Mouse (Mus musculus) bone marrow macrophage, adult 2 months (primary cell): ENCODE measurements around the gene Fzd7. TPM values are rescaled to one million over a fixed set of nuclear protein-coding genes. Genes with fewer than 3 reads are reported as not detected.

Experiments used
- H3K27ac ChIP-seq: 2 replicates; pipeline ENCODE4 v1.5.1; 2012; ENCODE audit warnings: low read depth, low read length; ENCODE audit not compliant: insufficient read depth
- H3K4me1 ChIP-seq: 2 replicates; pipeline ENCODE4 v1.6.1; 2012; ENCODE audit warnings: low read length; ENCODE audit not compliant: control insufficient read depth, insufficient read depth
- H3K4me3 ChIP-seq: 2 replicates; pipeline ENCODE4 v1.5.1; 2012; ENCODE audit warnings: mild to moderate bottlenecking, low read length, moderate library complexity; ENCODE audit not compliant: insufficient read depth
- CTCF ChIP-seq: IDR thresholded peaks from 2 replicates; pipeline ENCODE4 v1.5.1; 2012; ENCODE audit warnings: low read depth, mild to moderate bottlenecking, low read length, moderate library complexity
- POLR2A ChIP-seq: IDR thresholded peaks from 2 replicates; pipeline ENCODE4 v1.6.1; 2012; ENCODE audit warnings: mild to moderate bottlenecking, low read depth, low read length, borderline replicate concordance
- polyA plus RNA-seq: library from polyadenylated mRNA; stranded (reverse); fragments of >200 nt; gene quantifications from 2 replicates; pipeline ENCODE4 v1.2.4, GENCODE M21; 2012; ENCODE audit not compliant: missing spikeins, insufficient read depth, insufficient read length

Fzd7 gene
- polyA plus RNA-seq, 1 experiment = 4.5 TPM

GRCm38 (mm10) chr1:59469170-59469569, 13.1 kb upstream of the Fzd7 start:
- peaks cover 35% of the 10 kb centered on the region for H3K4me1 ChIP-seq
- H3K4me3 ChIP-seq = no peak overlapping the region
- no peak overlapping the region for H3K27ac ChIP-seq
- TF ChIP-seq POLR2A = no peak
- TF ChIP-seq CTCF = no peak

GRCm38 (mm10) chr1:59470766-59471165, 11.5 kb upstream of the Fzd7 start:
- TF ChIP-seq POLR2A (no peak), CTCF (no peak)
- peaks cover 35% of the 10 kb centered on the region for H3K4me1 ChIP-seq
- no peak overlapping the region for H3K4me3 ChIP-seq
- H3K27ac ChIP-seq = no peak overlapping the region

- TF ChIP-seq POLR2A (no peak), CTCF (no peak)
- H3K27ac ChIP-seq = no peak overlapping the region
- no peak overlapping the region for H3K4me3 ChIP-seq
- peaks cover 33% of the 10 kb centered on the region for H3K4me1 ChIP-seq
Observed at GRCm38 (mm10) chr1:59472368-59473180, 9.7 kb upstream of the Fzd7 start.

- no peak overlapping the region for H3K27ac ChIP-seq
- peaks cover 33% of the 10 kb centered on the region for H3K4me1 ChIP-seq
- no peak for TF ChIP-seq POLR2A
- no peak for TF ChIP-seq CTCF
- no peak overlapping the region for H3K4me3 ChIP-seq
Observed at GRCm38 (mm10) chr1:59473181-59473555, 9.1 kb upstream of the Fzd7 start.

- Histone ChIP-seq H3K4me3 (no peak overlapping the region), H3K4me1 (peaks cover 30% of the 10 kb centered on the region), H3K27ac (no peak overlapping the region)
- no peak for TF ChIP-seq CTCF
Observed at GRCm38 (mm10) chr1:59475618-59476017, 6.6 kb upstream of the Fzd7 start.

- no peak overlapping the region for H3K27ac ChIP-seq
- no peak overlapping the region for H3K4me3 ChIP-seq
- TF ChIP-seq POLR2A (no peak), CTCF (no peak)
- H3K4me1 ChIP-seq = peaks cover 35% of the 10 kb centered on the region
Observed at GRCm38 (mm10) chr1:59478911-59479310, 3.3 kb upstream of the Fzd7 start.

- H3K27ac ChIP-seq = peak overlapping the region; percentile 84
- TF ChIP-seq POLR2A (no peak), CTCF (no peak)
Observed at GRCm38 (mm10) chr1:59480821-59481455, 1.3 kb upstream of the Fzd7 start.

GRCm38 (mm10) chr1:59481456-59482291, 550 bp upstream of the Fzd7 start:
- H3K4me1 ChIP-seq = peaks cover 31% of the 10 kb centered on the region
- H3K27ac ChIP-seq = peak overlapping the region; percentile 84

More at GRCm38 (mm10) chr1:59480821-59481455, 1.3 kb upstream of the Fzd7 start:
- Histone ChIP-seq H3K4me1 (peaks cover 30% of the 10 kb centered on the region), H3K4me3 (peak overlapping the region; percentile 63)

GRCm38 (mm10) chr1:59482696-59483520, 684 bp downstream of the Fzd7 start:
- Histone ChIP-seq H3K4me3 (peak overlapping the region; percentile 94), H3K4me1 (peaks cover 41% of the 10 kb centered on the region), H3K27ac (peak overlapping the region; percentile 75)
- TF ChIP-seq CTCF = no peak
- TF ChIP-seq POLR2A = no peak

More at GRCm38 (mm10) chr1:59481456-59482291, 550 bp upstream of the Fzd7 start:
- H3K4me3 ChIP-seq = peak overlapping the region; percentile 94
- TF ChIP-seq CTCF (no peak), POLR2A (peak; percentile 43; the same call in 1 of the 2 replicates)
